Mouse (Mus musculus): ENCODE results near the gene Slc9a3r2. TPM values are rescaled to one million over a fixed set of nuclear protein-coding genes. Genes with fewer than 3 reads are reported as not detected.

Gene Slc9a3r2
- total and polyA plus RNA-seq, 2 experiments from 2014 or later: 60.6 to 91.1 TPM

GRCm38 (mm10) chr17:24644875-24645721 lies 5.0 kb downstream of the Slc9a3r2 start:
- DNase-seq (ENCODE audit: low spot score): no peak
- no peaks in the 10 kb centered on the region for H3K9me3 ChIP-seq (ENCODE audit: low read length)
- no peaks in the 10 kb centered on the region for H3K27me3 ChIP-seq (ENCODE audit: insufficient read depth, low read length)
- 0 out of 2 replicates have a peak, but pooled peaks cover under 1% of the 10 kb centered on the region for H3K36me3 ChIP-seq (ENCODE audit: insufficient read depth, low read length)
- H3K9ac ChIP-seq (replicated peaks; ENCODE audit: low read length): no peak overlapping the region
- no peak overlapping the region for H3K4me2 ChIP-seq (ENCODE audit: low read depth, low read length)
- 77% methylated on average over 9 of the region's 9 CpGs for WGBS
- no peak for ATAC-seq
- TF ChIP-seq CTCF (IDR thresholded peaks at IDR 0.05; ENCODE audit: low read depth): no peak
- H3K4me3 ChIP-seq (ENCODE audit: low read length): no peak overlapping the region
- peak overlapping the region; percentile 60; the same call in 1 of the 2 replicates for H3K27ac ChIP-seq
- peaks cover 4% of the 10 kb centered on the region; the same call in 1 of the 2 replicates for H3K4me1 ChIP-seq (ENCODE audit: insufficient read depth, low read length)

GRCm38 (mm10) chr17:24644030-24644715 lies 6.0 kb downstream of the Slc9a3r2 start:
- ATAC-seq: no peak
- Histone ChIP-seq H3K4me1 (ENCODE audit: insufficient read depth, low read length) (no peaks in the 10 kb centered on the region), H3K27me3 (ENCODE audit: insufficient read depth, low read length) (no peaks in the 10 kb centered on the region), H3K36me3 (ENCODE audit: insufficient read depth, low read length) (0 out of 2 replicates have a peak, but pooled peaks cover 10% of the 10 kb centered on the region), H3K9me3 (ENCODE audit: low read length) (no peaks in the 10 kb centered on the region), H3K4me3 (ENCODE audit: low read length) (no peak overlapping the region), H3K27ac (peak overlapping the region; percentile 60; the same call in 1 of the 2 replicates), H3K4me2 (ENCODE audit: low read depth, low read length) (no peak overlapping the region), H3K9ac (replicated peaks; ENCODE audit: low read length) (no peak overlapping the region)
- no peak for TF ChIP-seq CTCF (IDR thresholded peaks at IDR 0.05; ENCODE audit: low read depth)
- no peak for DNase-seq (ENCODE audit: low spot score)
- 61% methylated on average over 6 of the region's 7 CpGs for WGBS

GRCm38 (mm10) chr17:24642791-24643343 lies 7.3 kb downstream of the Slc9a3r2 start:
- WGBS: 84% methylated on average over 6 of the region's 6 CpGs
- DNase-seq (ENCODE audit: low spot score) (no peak), ATAC-seq (no peak)
- Histone ChIP-seq H3K27me3 (ENCODE audit: insufficient read depth, low read length) (no peaks in the 10 kb centered on the region), H3K9ac (replicated peaks; ENCODE audit: low read length) (no peak overlapping the region), H3K9me3 (ENCODE audit: low read length) (no peaks in the 10 kb centered on the region), H3K4me3 (ENCODE audit: low read length) (no peak overlapping the region), H3K4me2 (ENCODE audit: low read depth, low read length) (no peak overlapping the region), H3K36me3 (ENCODE audit: insufficient read depth, low read length) (0 out of 2 replicates have a peak, but pooled peaks cover 16% of the 10 kb centered on the region), H3K27ac (no peak overlapping the region), H3K4me1 (ENCODE audit: insufficient read depth, low read length) (no peaks in the 10 kb centered on the region)
- TF ChIP-seq CTCF (IDR thresholded peaks at IDR 0.05; ENCODE audit: low read depth): no peak

GRCm38 (mm10) chr17:24641944-24642343 lies 8.2 kb downstream of the Slc9a3r2 start:
- ATAC-seq (no peak), DNase-seq (ENCODE audit: low spot score) (no peak)
- Histone ChIP-seq H3K27me3 (ENCODE audit: insufficient read depth, low read length) (no peaks in the 10 kb centered on the region), H3K9ac (replicated peaks; ENCODE audit: low read length) (no peak overlapping the region), H3K27ac (no peak overlapping the region), H3K4me2 (ENCODE audit: low read depth, low read length) (no peak overlapping the region), H3K4me3 (ENCODE audit: low read length) (no peak overlapping the region), H3K36me3 (ENCODE audit: insufficient read depth, low read length) (0 out of 2 replicates have a peak, but pooled peaks cover 16% of the 10 kb centered on the region), H3K9me3 (ENCODE audit: low read length) (no peaks in the 10 kb centered on the region), H3K4me1 (ENCODE audit: insufficient read depth, low read length) (no peaks in the 10 kb centered on the region)
- no peak for TF ChIP-seq CTCF (IDR thresholded peaks at IDR 0.05; ENCODE audit: low read depth)
- 91% methylated on average over 14 of the region's 14 CpGs for WGBS

GRCm38 (mm10) chr17:24640581-24640980 lies 9.5 kb downstream of the Slc9a3r2 start:
- ATAC-seq: no peak
- Histone ChIP-seq H3K27ac (no peak overlapping the region), H3K4me2 (ENCODE audit: low read depth, low read length) (no peak overlapping the region), H3K9me3 (ENCODE audit: low read length) (no peaks in the 10 kb centered on the region), H3K4me3 (ENCODE audit: low read length) (no peak overlapping the region), H3K9ac (replicated peaks; ENCODE audit: low read length) (no peak overlapping the region), H3K27me3 (ENCODE audit: insufficient read depth, low read length) (no peaks in the 10 kb centered on the region), H3K36me3 (ENCODE audit: insufficient read depth, low read length) (0 out of 2 replicates have a peak, but pooled peaks cover 16% of the 10 kb centered on the region), H3K4me1 (ENCODE audit: insufficient read depth, low read length) (no peaks in the 10 kb centered on the region)
- DNase-seq (ENCODE audit: low spot score): no peak
- 96% methylated on average over 15 of the region's 15 CpGs for WGBS
- TF ChIP-seq CTCF (IDR thresholded peaks at IDR 0.05; ENCODE audit: low read depth): no peak

- Histone ChIP-seq H3K4me1 (ENCODE audit: insufficient read depth, low read length) (no peaks in the 10 kb centered on the region), H3K27ac (no peak overlapping the region), H3K4me2 (ENCODE audit: low read depth, low read length) (no peak overlapping the region), H3K27me3 (ENCODE audit: insufficient read depth, low read length) (no peaks in the 10 kb centered on the region), H3K9ac (replicated peaks; ENCODE audit: low read length) (no peak overlapping the region), H3K9me3 (ENCODE audit: low read length) (no peaks in the 10 kb centered on the region), H3K36me3 (ENCODE audit: insufficient read depth, low read length) (0 out of 2 replicates have a peak, but pooled peaks cover 16% of the 10 kb centered on the region), H3K4me3 (ENCODE audit: low read length) (no peak overlapping the region)
- ATAC-seq (no peak), DNase-seq (ENCODE audit: low spot score) (no peak)
- 88% methylated on average over 7 of the region's 7 CpGs for WGBS
- TF ChIP-seq CTCF (IDR thresholded peaks at IDR 0.05; ENCODE audit: low read depth): no peak
These were observed 10.0 kb downstream of the Slc9a3r2 start for GRCm38 (mm10) chr17:24640119-24640518.

Data from hindbrain, postnatal 0 days (tissue).